ENCODE assay signal across 27 mouse cellular contexts in genomic region chr10:98231017-98231416, GRCm38 (mm10).
"Had no signal": no experiment of that assay in that cellular context is flagged by ENCODE, and none has a peak within 500 bp of the region (broad histone marks: within the 10 kb centered on the region; RNA-seq: fewer than 3 reads in every experiment).

No protein-coding gene starts in this region.

- DNase-seq: left cerebral cortex, postnatal 4 days; liver; liver, embryonic 13.5 days; liver, postnatal 0 days; lung, adult 18-20 months; lung, adult 2 months; lung, embryonic 14.5 days; lung, postnatal 10 days; lung, postnatal 14 days; lung, postnatal 4 days; midbrain, embryonic 14.5 days had no signal

- H3K9me3 ChIP-seq: limb, embryonic 10.5 days; limb, embryonic 12.5 days; limb, embryonic 13.5 days; limb, embryonic 15.5 days; liver, embryonic 12.5 days; liver, embryonic 13.5 days; liver, embryonic 15.5 days; lung, embryonic 15.5 days; midbrain, embryonic 10.5 days; midbrain, embryonic 12.5 days; midbrain, embryonic 13.5 days; midbrain, embryonic 15.5 days; neural tube, embryonic 12.5 days had no signal

- H3K27ac ChIP-seq: limb, embryonic 12.5 days; limb, embryonic 13.5 days; limb, embryonic 15.5 days; liver, embryonic 12.5 days; liver, embryonic 13.5 days; liver, embryonic 14.5 days; liver, embryonic 15.5 days; lung, embryonic 15.5 days; macrophage; midbrain, embryonic 10.5 days; midbrain, embryonic 12.5 days; midbrain, embryonic 13.5 days; midbrain, embryonic 15.5 days; neural tube, embryonic 12.5 days had no signal

- H3K36me3 ChIP-seq: limb, embryonic 10.5 days; limb, embryonic 12.5 days; limb, embryonic 13.5 days; limb, embryonic 15.5 days; liver, embryonic 12.5 days; liver, embryonic 13.5 days; liver, embryonic 15.5 days; lung, embryonic 15.5 days; midbrain, embryonic 10.5 days; midbrain, embryonic 12.5 days; midbrain, embryonic 13.5 days; midbrain, embryonic 15.5 days; neural tube, embryonic 12.5 days had no signal

- H3K9ac ChIP-seq: limb, embryonic 12.5 days; limb, embryonic 13.5 days; limb, embryonic 15.5 days; liver, embryonic 12.5 days; liver, embryonic 13.5 days; liver, embryonic 14.5 days; liver, embryonic 15.5 days; liver, postnatal 0 days; lung, embryonic 14.5 days; lung, embryonic 15.5 days; midbrain, embryonic 12.5 days; midbrain, embryonic 13.5 days; midbrain, embryonic 15.5 days; neural tube, embryonic 12.5 days had no signal

- H3K4me1 ChIP-seq: limb, embryonic 12.5 days; limb, embryonic 15.5 days; liver, embryonic 12.5 days; liver, embryonic 13.5 days; liver, embryonic 15.5 days; lung, embryonic 15.5 days; megakaryocyte, embryonic 14.5 days; midbrain, embryonic 10.5 days; midbrain, embryonic 12.5 days; midbrain, embryonic 13.5 days; midbrain, embryonic 15.5 days; neural tube, embryonic 12.5 days had no signal

- H3K4me3 ChIP-seq: limb, embryonic 10.5 days; limb, embryonic 12.5 days; limb, embryonic 13.5 days; limb, embryonic 15.5 days; liver, embryonic 12.5 days; liver, embryonic 13.5 days; liver, embryonic 15.5 days; lung, embryonic 15.5 days; megakaryocyte, embryonic 14.5 days; midbrain, embryonic 10.5 days; midbrain, embryonic 12.5 days; midbrain, embryonic 13.5 days; midbrain, embryonic 15.5 days; myocyte; neural tube, embryonic 12.5 days had no signal
